Mouse (Mus musculus): Measurements from ENCODE around the gene Pik3ap1.

Gene Pik3ap1

GRCm38 (mm10) chr19:41279724-41280244 is 105.1 kb downstream of the Pik3ap1 start:
- Histone ChIP-seq H3K36me3 (ENCODE audit: insufficient read depth, low read length) (no peaks in the 10 kb centered on the region), H3K27me3 (ENCODE audit: insufficient read depth, low read length) (no peaks in the 10 kb centered on the region), H3K4me1 (replicated peaks; ENCODE audit: low read depth, low read length) (no peaks in the 10 kb centered on the region), H3K9me3 (ENCODE audit: low read length) (no peaks in the 10 kb centered on the region), H3K4me3 (replicated peaks; ENCODE audit: low read length) (no peak overlapping the region)
- TF ChIP-seq POU5F1 (IDR thresholded peaks at IDR 0.05; ENCODE audit: borderline replicate concordance, low read length): no peak
- TF ChIP-seq NANOG (IDR thresholded peaks at IDR 0.05; ENCODE audit: borderline replicate concordance, low read length): no peak
- no peak for TF ChIP-seq CTCF (conservative IDR thresholded peaks at IDR 0.05; ENCODE audit: low read length)

- H3K4me3 ChIP-seq (replicated peaks; ENCODE audit: low read length): no peak overlapping the region
- H3K9me3 ChIP-seq (ENCODE audit: low read length): no peaks in the 10 kb centered on the region
- no peaks in the 10 kb centered on the region for H3K27me3 ChIP-seq (ENCODE audit: insufficient read depth, low read length)
- no peaks in the 10 kb centered on the region for H3K36me3 ChIP-seq (ENCODE audit: insufficient read depth, low read length)
- H3K4me1 ChIP-seq (replicated peaks; ENCODE audit: low read depth, low read length): no peaks in the 10 kb centered on the region
- TF ChIP-seq NANOG (IDR thresholded peaks at IDR 0.05; ENCODE audit: borderline replicate concordance, low read length) (no peak), CTCF (conservative IDR thresholded peaks at IDR 0.05; ENCODE audit: low read length) (no peak), POU5F1 (IDR thresholded peaks at IDR 0.05; ENCODE audit: borderline replicate concordance, low read length) (no peak)
These were observed 106.3 kb downstream of the Pik3ap1 start for GRCm38 (mm10) chr19:41278606-41279005.

- H3K9me3 ChIP-seq (ENCODE audit: low read length): no peaks in the 10 kb centered on the region
- H3K27me3 ChIP-seq (ENCODE audit: insufficient read depth, low read length): 0 out of 2 replicates have a peak, but pooled peaks cover 3% of the 10 kb centered on the region
- H3K36me3 ChIP-seq (ENCODE audit: insufficient read depth, low read length): no peaks in the 10 kb centered on the region
- no peaks in the 10 kb centered on the region for H3K4me1 ChIP-seq (replicated peaks; ENCODE audit: low read depth, low read length)
- no peak for TF ChIP-seq NANOG (IDR thresholded peaks at IDR 0.05; ENCODE audit: borderline replicate concordance, low read length)
- no peak for TF ChIP-seq POU5F1 (IDR thresholded peaks at IDR 0.05; ENCODE audit: borderline replicate concordance, low read length)
- TF ChIP-seq CTCF (conservative IDR thresholded peaks at IDR 0.05; ENCODE audit: low read length): no peak
- H3K4me3 ChIP-seq (replicated peaks; ENCODE audit: low read length): no peak overlapping the region
These were observed 109.3 kb downstream of the Pik3ap1 start for GRCm38 (mm10) chr19:41275588-41275987.

GRCm38 (mm10) chr19:41270906-41271305 is 114.0 kb downstream of the Pik3ap1 start:
- Histone ChIP-seq H3K4me3 (replicated peaks; ENCODE audit: low read length) (no peak overlapping the region), H3K4me1 (replicated peaks; ENCODE audit: low read depth, low read length) (peaks cover 21% of the 10 kb centered on the region), H3K27me3 (ENCODE audit: insufficient read depth, low read length) (peaks cover 9% of the 10 kb centered on the region; the same call in 1 of the 2 replicates), H3K36me3 (ENCODE audit: insufficient read depth, low read length) (no peaks in the 10 kb centered on the region), H3K9me3 (ENCODE audit: low read length) (no peaks in the 10 kb centered on the region)
- no peak for TF ChIP-seq NANOG (IDR thresholded peaks at IDR 0.05; ENCODE audit: borderline replicate concordance, low read length)
- TF ChIP-seq CTCF (conservative IDR thresholded peaks at IDR 0.05; ENCODE audit: low read length): no peak
- no peak for TF ChIP-seq POU5F1 (IDR thresholded peaks at IDR 0.05; ENCODE audit: borderline replicate concordance, low read length)

GRCm38 (mm10) chr19:41270151-41270727 is 114.7 kb downstream of the Pik3ap1 start:
- peaks cover 9% of the 10 kb centered on the region; the same call in 1 of the 2 replicates for H3K27me3 ChIP-seq (ENCODE audit: insufficient read depth, low read length)
- peaks cover 26% of the 10 kb centered on the region for H3K4me1 ChIP-seq (replicated peaks; ENCODE audit: low read depth, low read length)
- no peak overlapping the region for H3K4me3 ChIP-seq (replicated peaks; ENCODE audit: low read length)
- H3K36me3 ChIP-seq (ENCODE audit: insufficient read depth, low read length): no peaks in the 10 kb centered on the region
- TF ChIP-seq NANOG (IDR thresholded peaks at IDR 0.05; ENCODE audit: borderline replicate concordance, low read length) (no peak), CTCF (conservative IDR thresholded peaks at IDR 0.05; ENCODE audit: low read length) (no peak)
- no peaks in the 10 kb centered on the region for H3K9me3 ChIP-seq (ENCODE audit: low read length)

- peaks cover 41% of the 10 kb centered on the region for H3K4me1 ChIP-seq (replicated peaks; ENCODE audit: low read depth, low read length)
- H3K9me3 ChIP-seq (ENCODE audit: low read length): no peaks in the 10 kb centered on the region
- H3K4me3 ChIP-seq (replicated peaks; ENCODE audit: low read length): peak overlapping the region; percentile 41; the same call in 1 of the 2 replicates
- H3K27me3 ChIP-seq (ENCODE audit: insufficient read depth, low read length): peaks cover 5% of the 10 kb centered on the region; the same call in 1 of the 2 replicates
- peak; percentile 30; the same call in 1 of the 2 replicates for TF ChIP-seq POU5F1 (IDR thresholded peaks at IDR 0.05; ENCODE audit: borderline replicate concordance, low read length)
- 0 out of 2 replicates have a peak, but pooled peaks have one; percentile 4 for TF ChIP-seq NANOG (IDR thresholded peaks at IDR 0.05; ENCODE audit: borderline replicate concordance, low read length)
- no peak for TF ChIP-seq CTCF (conservative IDR thresholded peaks at IDR 0.05; ENCODE audit: low read length)
- H3K36me3 ChIP-seq (ENCODE audit: insufficient read depth, low read length): no peaks in the 10 kb centered on the region
These were observed 118.5 kb downstream of the Pik3ap1 start for GRCm38 (mm10) chr19:41266251-41266901.

GRCm38 (mm10) chr19:41264331-41264799 is 120.5 kb downstream of the Pik3ap1 start:
- Histone ChIP-seq H3K4me3 (replicated peaks; ENCODE audit: low read length) (peak overlapping the region; percentile 91), H3K4me1 (replicated peaks; ENCODE audit: low read depth, low read length) (peaks cover 48% of the 10 kb centered on the region), H3K9me3 (ENCODE audit: low read length) (no peaks in the 10 kb centered on the region), H3K27me3 (ENCODE audit: insufficient read depth, low read length) (peaks cover 5% of the 10 kb centered on the region; the same call in 1 of the 2 replicates), H3K36me3 (ENCODE audit: insufficient read depth, low read length) (peaks cover 4% of the 10 kb centered on the region; the same call in 1 of the 2 replicates)
- TF ChIP-seq CTCF (conservative IDR thresholded peaks at IDR 0.05; ENCODE audit: low read length): no peak

- Histone ChIP-seq H3K36me3 (ENCODE audit: insufficient read depth, low read length) (peaks cover 4% of the 10 kb centered on the region; the same call in 1 of the 2 replicates), H3K4me1 (replicated peaks; ENCODE audit: low read depth, low read length) (peaks cover 53% of the 10 kb centered on the region), H3K9me3 (ENCODE audit: low read length) (no peaks in the 10 kb centered on the region), H3K27me3 (ENCODE audit: insufficient read depth, low read length) (peaks cover 5% of the 10 kb centered on the region; the same call in 1 of the 2 replicates), H3K4me3 (replicated peaks; ENCODE audit: low read length) (peak within 1 kb of the TSS; percentile 91)
- TF ChIP-seq POU5F1 (IDR thresholded peaks at IDR 0.05; ENCODE audit: borderline replicate concordance, low read length): no peak
- TF ChIP-seq CTCF (conservative IDR thresholded peaks at IDR 0.05; ENCODE audit: low read length): no peak
- no peak for TF ChIP-seq NANOG (IDR thresholded peaks at IDR 0.05; ENCODE audit: borderline replicate concordance, low read length)
These were observed 121.1 kb downstream of the Pik3ap1 start, which contains the start of gene Tm9sf3 for GRCm38 (mm10) chr19:41263630-41264295. TSS of gene Tm9sf3 (minus strand) at chr19:41263997.
